Mouse (Mus musculus) stomach, embryonic 15.5 days (tissue): ENCODE results near the gene Armc3. TPM values are rescaled to one million over a fixed set of nuclear protein-coding genes. Genes with fewer than 3 reads are reported as not detected.

Source experiments
- polyA plus RNA-seq: library from polyadenylated mRNA; unstranded; fragments of >200 nt; fragmentation: Nextera tagmentation; extraction: Ambion mirVana; gene quantifications from 2 replicates; pipeline ENCODE4 v1.2.1, GENCODE M21; 2015

Gene Armc3
- polyA plus RNA-seq, 1 experiment from 2014 or later, result 0.14 TPM

Other genes starting within 250 kb of the Armc3 start
- 11.8 and 12.4 TPM in 2 replicates for gene Pip4k2a, start 201.2 kb upstream of the Armc3 start, polyA plus RNA-seq
- gene 4930426L09Rik, start 201.0 kb upstream of the Armc3 start, polyA plus RNA-seq, result 0.23 and 0.61 TPM in 2 replicates
- gene Msrb2, start 172.1 kb downstream of the Armc3 start, polyA plus RNA-seq, result 22.0 and 24.2 TPM in 2 replicates
- gene Ptf1a, start 246.4 kb downstream of the Armc3 start, polyA plus RNA-seq, result 27.9 and 39.8 TPM in 2 replicates